Mouse (Mus musculus) cerebellum, postnatal 14 days (tissue): ENCODE measurements at regions not wholly inside any gene's neighbourhood (a gene's known extent, or its start where the extent isn't known, plus 50 kb on each side); places are given as distances from the start of the nearest gene placed in this dataset.

Source experiments
- DNase-seq, 2 experiments: peaks; one replicate each; pipeline ENCODE4 v3.0.0; 2021; ENCODE audit warnings: mixed read lengths in 2 of 2

DNA sequence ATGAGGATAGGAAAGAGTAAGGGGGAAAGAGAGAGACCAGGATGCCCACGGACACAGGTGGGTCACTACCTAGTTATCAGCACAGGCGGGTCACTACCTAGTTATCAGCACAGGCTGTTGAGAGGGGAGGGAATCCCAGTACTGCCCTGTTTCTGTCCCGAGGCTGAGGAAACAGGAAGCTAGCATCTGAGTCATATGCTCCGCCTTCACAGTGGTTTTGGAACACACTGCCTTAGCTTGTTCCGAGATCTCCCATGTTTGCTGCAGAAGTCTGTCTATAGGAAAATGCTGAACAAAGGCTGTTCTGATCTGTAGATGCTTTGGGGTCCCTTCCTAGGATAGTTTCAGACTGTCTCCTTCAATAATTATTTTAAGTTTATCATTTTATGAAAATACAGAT, 55.4 kb upstream of the Chd6 start:
- DNase-seq, result no peak
